8 mouse cellular contexts compared by ENCODE assay signal in the genomic region with DNA sequence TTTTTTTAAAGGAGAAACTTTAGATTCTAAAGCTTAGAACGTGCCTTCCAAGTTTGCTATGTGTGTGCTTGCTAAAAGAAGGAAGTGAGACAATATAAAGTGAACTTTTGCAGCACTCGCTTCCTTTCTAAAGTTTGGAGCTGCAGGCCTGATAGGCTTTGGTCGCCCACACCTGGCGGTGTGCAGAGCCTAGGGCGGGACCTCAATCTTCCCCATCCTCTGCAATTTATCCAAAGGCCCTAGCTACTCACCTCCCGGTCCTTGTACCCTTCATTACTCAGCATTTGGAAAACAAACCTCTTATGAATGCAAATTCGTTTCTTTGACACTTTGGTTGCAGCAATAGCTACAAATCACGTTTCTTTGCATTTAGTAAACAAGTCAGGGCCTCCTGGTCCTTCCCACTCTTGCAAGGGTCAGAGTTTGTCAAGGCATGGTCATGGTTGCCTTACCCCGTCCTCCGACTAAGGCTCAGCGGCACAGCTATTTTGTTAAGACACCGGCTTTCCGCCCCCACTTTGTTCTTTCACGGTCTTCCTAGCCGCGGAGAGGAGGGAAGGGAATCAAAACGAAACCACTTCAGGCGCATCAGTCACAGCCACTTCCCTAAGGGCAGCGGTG.
DNase-seq lines count a peak whose midpoint lies in the region; ATAC-seq and TF ChIP-seq lines count a peak whose summit lies in the region.

No protein-coding gene starts in this region.

- no peak for ATAC-seq in G1E (ENCODE audit: extremely low read depth, insufficient number of reproducible peaks, low FRiP score, poor library complexity, severe bottlenecking)
- no peak for ATAC-seq in hindbrain, embryonic 15.5 days (ENCODE audit: low FRiP score, low read depth)
- no peak for ATAC-seq in liver, embryonic 15.5 days (ENCODE audit: insufficient read depth)

- WGBS in hindbrain, embryonic 15.5 days = 12% methylated on average over 19 of the region's 19 CpGs
- 8% methylated on average over 19 of the region's 19 CpGs for WGBS in liver, embryonic 15.5 days (ENCODE audit: insufficient replicate concordance)

- H3K4me3 ChIP-seq in G1E (ENCODE audit: low read depth, low read length) = peak overlapping the region; percentile 84
- H3K4me3 ChIP-seq in embryonic fibroblast, embryonic 13.5 days (ENCODE audit: insufficient read depth, low read length) = peak overlapping the region; percentile 2; the same call in 1 of the 2 replicates
- H3K4me3 ChIP-seq in hindbrain, embryonic 15.5 days = peak overlapping the region; percentile 6; the same call in 1 of the 2 replicates
- peak overlapping the region; percentile 95 for H3K4me3 ChIP-seq in liver, embryonic 15.5 days (replicated peaks)

- peak overlapping the region; percentile 70 for H3K27ac ChIP-seq in embryonic fibroblast, embryonic 13.5 days (ENCODE audit: insufficient read depth, low read length)
- no peak overlapping the region for H3K27ac ChIP-seq in hindbrain, embryonic 15.5 days (replicated peaks)
- peak overlapping the region; percentile 98; the same call in 1 of the 2 replicates for H3K27ac ChIP-seq in liver, embryonic 15.5 days (replicated peaks)

- no peaks in the 10 kb centered on the region for H3K9me3 ChIP-seq in G1E (replicated peaks)
- no peaks in the 10 kb centered on the region for H3K9me3 ChIP-seq in hindbrain, embryonic 15.5 days
- H3K9me3 ChIP-seq in liver, embryonic 15.5 days (replicated peaks) = no peaks in the 10 kb centered on the region

- intact Hi-C loops in gastrocnemius, postnatal 14 days (cut with DNase I; ENCODE audit: low total_unique reads) = loop anchor here (5.0 kb wide), 1 partner anchor 37 kb away; no protein-coding TSS in a partner anchor

- peak overlapping the region; percentile 99 for H3K4me2 ChIP-seq in hindbrain, embryonic 15.5 days
- peak overlapping the region; percentile 98 for H3K4me2 ChIP-seq in liver, embryonic 15.5 days

- peaks cover 72% of the 10 kb centered on the region for H3K4me1 ChIP-seq in G1E (ENCODE audit: insufficient read depth, low read depth, low read length)
- peaks cover 4% of the 10 kb centered on the region; the same call in 1 of the 2 replicates for H3K4me1 ChIP-seq in embryonic fibroblast, embryonic 13.5 days (ENCODE audit: control insufficient read depth, insufficient read depth, low read length)
- peaks cover 30% of the 10 kb centered on the region for H3K4me1 ChIP-seq in hindbrain, embryonic 15.5 days (replicated peaks)
- H3K4me1 ChIP-seq in liver, embryonic 15.5 days (replicated peaks) = peaks cover 69% of the 10 kb centered on the region

- H3K36me3 ChIP-seq in G1E (replicated peaks) = peaks cover 8% of the 10 kb centered on the region
- no peaks in the 10 kb centered on the region for H3K36me3 ChIP-seq in hindbrain, embryonic 15.5 days
- H3K36me3 ChIP-seq in liver, embryonic 15.5 days (replicated peaks) = 0 out of 2 replicates have a peak, but pooled peaks cover 5% of the 10 kb centered on the region

- no peak for TF ChIP-seq POLR2A in embryonic fibroblast, embryonic 13.5 days (IDR thresholded peaks at IDR 0.05; ENCODE audit: low read depth, low read length)

- no peak for TF ChIP-seq CTCF in G1E (IDR thresholded peaks at IDR 0.05; ENCODE audit: low read depth, low read length)
- no peak for TF ChIP-seq CTCF in embryonic fibroblast, embryonic 13.5 days (IDR thresholded peaks at IDR 0.05; ENCODE audit: borderline replicate concordance, insufficient read depth, low read length)

- H3K9ac ChIP-seq in hindbrain, embryonic 15.5 days = no peak overlapping the region
- peak overlapping the region; percentile 96 for H3K9ac ChIP-seq in liver, embryonic 15.5 days

- no peaks in the 10 kb centered on the region for H3K27me3 ChIP-seq in G1E (ENCODE audit: insufficient read depth, low read length)
- peaks cover 29% of the 10 kb centered on the region for H3K27me3 ChIP-seq in hindbrain, embryonic 15.5 days
- H3K27me3 ChIP-seq in liver, embryonic 15.5 days = peaks cover 55% of the 10 kb centered on the region

- DNase-seq in gastrocnemius, postnatal 14 days = peak; percentile 14
- DNase-seq in gastrocnemius, adult 18-20 months (ENCODE audit: low spot score) = no peak
- no peak for DNase-seq in G1E (ENCODE audit: low spot score)
- peak; percentile 48 to 57 for DNase-seq in spleen, postnatal 10 days (ENCODE audit: low spot score in 2 of 2)
- no peak for DNase-seq in cerebellum, postnatal 4 days (ENCODE audit: low spot score in 2 of 2)

Comparison
In these comparisons a context has a peak if more than half of its experiments do, and no peak if none do; other contexts are left out.
1. DNase-seq: peak in gastrocnemius, postnatal 14 days (single experiment) and spleen, postnatal 10 days (2 of 2); none in gastrocnemius, adult 18-20 months (single experiment), G1E (single experiment) and cerebellum, postnatal 4 days (0 of 2).
2. H3K4me3 ChIP-seq: peak in every context shown above with its lines; median percentile 95 in liver, embryonic 15.5 days; 84 in G1E; 6 in hindbrain, embryonic 15.5 days; 2 in embryonic fibroblast, embryonic 13.5 days.